Mouse (Mus musculus) liver, adult (tissue): Measurements from ENCODE around the gene Mcm10.

Experiments used
- GATA4 ChIP-seq: IDR thresholded peaks from 2 replicates; pipeline ENCODE4 v1.6.1; 2014; ENCODE audit warnings: mild to moderate bottlenecking, low read length; ENCODE audit not compliant: insufficient replicate concordance

Gene Mcm10

DNA sequence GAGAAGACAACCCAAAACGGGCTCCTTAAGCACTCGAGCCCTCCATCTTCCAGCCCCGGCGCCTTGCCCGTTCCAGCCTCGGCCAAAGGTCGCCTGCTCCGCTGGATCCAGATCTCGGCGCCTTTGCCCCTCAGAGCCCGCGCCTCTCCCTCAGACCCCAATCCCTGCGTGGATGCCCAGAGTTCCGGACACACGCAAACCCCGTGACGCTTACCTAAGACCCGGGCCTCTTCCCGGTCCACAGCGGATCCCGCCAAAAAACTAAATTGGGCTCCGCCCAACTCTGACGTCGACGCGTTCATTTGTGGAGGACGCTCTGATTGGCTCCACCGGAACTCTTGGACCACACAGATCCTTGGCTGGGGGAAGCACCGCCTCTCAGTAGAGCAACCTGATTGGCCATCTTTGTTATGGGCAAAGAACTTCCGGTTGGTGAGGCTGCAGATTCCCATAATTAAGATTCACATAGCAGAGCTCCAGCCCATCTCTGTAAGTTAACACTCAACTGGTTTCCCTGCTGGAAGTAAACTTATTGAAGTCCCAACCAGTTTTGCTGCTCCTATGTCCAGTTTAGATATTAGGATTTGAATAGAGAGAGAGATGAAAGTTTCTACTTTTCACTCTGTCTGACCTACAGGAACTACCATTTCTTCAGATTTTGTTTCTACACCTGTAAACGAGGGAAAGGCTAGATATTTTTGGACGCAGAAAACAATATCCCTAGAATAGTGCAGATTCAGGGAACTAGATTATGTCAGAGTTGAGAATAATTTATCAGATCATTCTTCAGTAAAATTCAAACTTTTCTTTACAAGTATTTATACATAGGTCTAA lies at the start of gene Mcm10:
Gene Mcm10, minus strand, starts transcription at position 301 of the 834 bp plus-strand sequence.
- TF ChIP-seq GATA4 = no peak

DNA sequence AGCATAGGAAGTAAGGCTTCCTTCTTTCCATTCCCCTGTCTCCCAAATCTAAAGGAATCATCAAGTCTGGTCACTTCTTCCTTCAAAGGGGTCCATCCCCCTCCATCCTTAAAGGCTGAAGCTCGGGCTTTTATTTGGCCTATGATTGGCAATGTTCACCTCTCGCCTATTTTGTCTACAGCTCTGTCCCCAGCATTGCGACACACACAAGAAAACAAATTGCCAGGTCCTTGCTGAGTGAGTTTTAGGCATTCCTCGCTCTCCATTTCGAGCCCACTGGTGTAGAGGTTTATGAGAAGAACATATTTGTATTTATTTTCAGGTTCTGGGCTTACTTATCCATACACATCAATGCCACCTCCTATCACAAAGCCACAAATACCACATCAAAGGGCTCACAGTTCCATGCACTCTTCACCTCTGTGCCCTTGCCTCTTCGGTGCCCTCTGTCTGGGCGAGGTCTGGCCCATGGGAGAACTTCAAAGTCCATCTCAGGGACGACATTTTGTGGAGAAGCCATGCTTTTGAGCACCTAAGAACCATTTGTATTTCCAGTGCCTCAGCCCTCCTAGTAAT lies 48.6 kb upstream of the Mcm10 start:
- TF ChIP-seq GATA4 = no peak

DNA sequence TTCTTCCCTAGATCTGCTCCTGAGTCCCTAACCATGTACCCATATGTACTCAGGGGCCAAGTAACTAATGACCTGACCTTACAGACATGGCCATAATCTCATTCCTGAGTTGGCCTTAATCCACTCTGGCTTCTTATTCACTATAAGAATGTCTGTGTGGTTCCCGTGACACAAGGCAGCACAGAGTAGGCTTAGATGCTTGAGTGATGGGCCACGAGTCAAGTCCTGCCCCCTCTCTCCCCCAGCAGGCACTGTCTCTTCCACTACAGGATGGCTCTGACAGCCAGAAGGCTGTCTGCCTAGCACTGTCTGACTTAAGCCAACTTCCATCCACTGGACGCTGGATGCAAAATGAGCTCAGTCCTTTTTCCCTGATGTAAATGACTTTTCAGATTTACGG lies 47.4 kb upstream of the Mcm10 start:
- TF ChIP-seq GATA4 = no peak

DNA sequence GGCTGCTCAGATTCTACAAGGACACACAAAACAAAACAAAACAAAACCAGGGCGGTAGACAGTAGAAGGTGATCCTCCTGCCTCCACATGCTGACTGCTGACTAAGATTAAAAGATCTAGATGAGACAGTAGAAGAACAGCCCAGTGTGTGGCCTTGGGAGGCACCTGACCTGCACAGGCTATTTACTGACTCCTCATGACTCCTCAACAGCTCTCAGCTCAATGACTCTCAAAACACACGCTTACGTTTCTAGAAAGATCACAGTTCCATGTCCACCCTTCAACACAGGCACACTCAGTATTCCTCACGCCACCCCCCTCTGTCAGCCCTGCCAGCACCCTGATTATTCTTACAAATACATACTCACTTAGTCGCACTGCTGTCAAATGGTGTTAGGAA lies 45.8 kb upstream of the Mcm10 start:
- TF ChIP-seq GATA4 = no peak

DNA sequence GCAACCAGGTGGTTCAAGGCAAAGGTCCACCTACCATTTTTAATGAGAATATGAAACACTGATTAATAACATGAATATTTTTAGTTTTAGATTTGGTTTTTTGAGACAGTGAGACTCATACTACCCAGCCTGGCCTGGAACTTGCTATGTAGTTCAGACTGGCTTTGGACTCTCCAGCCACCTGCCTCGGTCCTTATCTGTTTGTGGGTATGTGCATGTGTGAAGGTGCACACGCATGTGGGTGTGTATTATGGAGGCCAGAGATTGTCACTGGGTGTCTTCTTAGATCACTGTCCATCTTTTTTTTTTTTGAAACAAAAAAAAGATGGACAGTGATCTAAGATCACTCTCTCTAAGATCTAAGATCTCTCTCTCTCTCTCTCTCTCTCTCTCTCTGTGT lies 38.0 kb upstream of the Mcm10 start:
- no peak for TF ChIP-seq GATA4

DNA sequence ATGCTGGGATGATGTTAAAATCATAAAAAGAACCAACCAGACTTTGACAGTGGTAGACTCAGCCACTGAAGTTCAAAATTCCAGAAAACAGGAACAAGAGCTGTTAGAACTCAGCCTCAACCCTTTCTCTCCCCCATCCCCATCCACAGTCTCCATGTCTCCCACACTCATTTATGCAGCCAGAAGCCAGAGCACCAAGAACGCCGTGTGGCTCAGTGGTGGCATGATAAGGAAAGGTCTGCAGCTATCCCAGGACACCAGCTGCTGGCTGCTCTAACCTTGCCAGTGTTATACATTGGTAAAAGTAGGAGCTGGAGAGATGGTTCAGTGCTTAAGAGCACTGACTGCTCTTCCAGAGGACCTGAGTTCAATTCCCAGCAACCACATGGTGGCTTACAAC lies 34.4 kb upstream of the Mcm10 start:
- no peak for TF ChIP-seq GATA4

DNA sequence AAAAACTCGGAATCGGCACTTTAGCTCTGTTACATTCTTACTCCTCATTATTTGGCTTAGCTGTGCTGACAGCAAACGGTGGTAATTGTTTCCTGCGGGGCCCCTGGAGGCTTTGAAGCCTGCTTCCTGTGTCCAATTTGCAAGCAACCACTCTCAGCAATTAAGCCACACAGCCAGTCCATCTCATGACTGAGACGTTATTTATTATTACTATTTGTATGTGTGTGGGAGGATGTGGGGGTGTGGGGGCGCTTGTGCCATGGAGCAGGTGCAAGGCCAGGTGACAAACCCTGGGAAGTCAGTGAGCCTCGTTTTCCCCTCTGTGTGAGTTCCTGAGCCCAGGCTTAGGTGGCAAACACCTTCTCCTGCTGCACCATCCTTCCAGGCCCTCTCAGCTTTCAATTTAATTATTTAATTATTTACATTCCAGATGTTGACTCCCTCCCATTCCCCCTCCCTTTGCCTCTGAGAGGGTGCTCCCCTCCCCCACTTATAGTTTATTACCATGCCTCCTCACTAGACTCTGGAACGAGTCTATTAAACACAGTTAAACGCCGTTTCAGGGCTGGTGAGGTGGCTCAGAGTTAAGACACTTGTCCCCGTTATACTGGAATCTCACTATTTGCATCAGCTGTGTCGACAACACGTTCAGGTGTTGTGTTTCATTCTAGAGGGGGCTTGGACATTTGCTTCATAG lies 32.8 kb upstream of the Mcm10 start:
- no peak for TF ChIP-seq GATA4

DNA sequence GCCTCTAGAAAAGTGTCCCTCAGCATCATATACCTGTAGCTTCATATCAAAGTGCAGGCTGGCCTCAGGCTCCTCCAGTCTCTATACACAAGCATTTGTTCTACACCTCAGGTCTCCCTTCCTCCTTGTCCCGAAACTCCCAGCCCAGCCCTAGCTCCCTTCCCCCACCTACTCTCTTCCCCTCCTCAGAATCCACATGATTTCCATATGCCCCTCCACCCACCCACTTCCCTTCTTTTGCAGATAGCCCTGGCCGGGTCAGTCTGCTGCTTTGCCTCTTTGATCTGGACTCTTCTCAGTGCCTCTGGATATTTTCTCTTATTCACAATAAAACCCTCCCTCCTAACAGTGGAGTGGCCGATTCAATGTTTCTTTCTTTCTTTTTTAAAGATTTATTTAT lies 31.7 kb upstream of the Mcm10 start:
- no peak for TF ChIP-seq GATA4

DNA sequence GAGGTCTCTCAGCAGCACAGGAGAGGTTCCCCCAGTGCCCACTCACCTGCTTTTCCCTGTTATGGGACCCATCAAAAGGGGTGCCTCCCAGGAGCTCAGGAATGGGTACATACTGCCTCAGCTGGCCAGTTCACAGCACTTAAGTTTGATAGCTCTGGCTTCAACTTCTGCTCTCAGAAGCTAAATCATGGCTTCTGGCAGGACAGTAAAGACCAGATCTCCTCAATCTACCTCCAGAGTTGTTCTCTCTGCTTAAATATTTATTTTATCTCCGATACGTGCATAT lies 30.8 kb upstream of the Mcm10 start:
- no peak for TF ChIP-seq GATA4

DNA sequence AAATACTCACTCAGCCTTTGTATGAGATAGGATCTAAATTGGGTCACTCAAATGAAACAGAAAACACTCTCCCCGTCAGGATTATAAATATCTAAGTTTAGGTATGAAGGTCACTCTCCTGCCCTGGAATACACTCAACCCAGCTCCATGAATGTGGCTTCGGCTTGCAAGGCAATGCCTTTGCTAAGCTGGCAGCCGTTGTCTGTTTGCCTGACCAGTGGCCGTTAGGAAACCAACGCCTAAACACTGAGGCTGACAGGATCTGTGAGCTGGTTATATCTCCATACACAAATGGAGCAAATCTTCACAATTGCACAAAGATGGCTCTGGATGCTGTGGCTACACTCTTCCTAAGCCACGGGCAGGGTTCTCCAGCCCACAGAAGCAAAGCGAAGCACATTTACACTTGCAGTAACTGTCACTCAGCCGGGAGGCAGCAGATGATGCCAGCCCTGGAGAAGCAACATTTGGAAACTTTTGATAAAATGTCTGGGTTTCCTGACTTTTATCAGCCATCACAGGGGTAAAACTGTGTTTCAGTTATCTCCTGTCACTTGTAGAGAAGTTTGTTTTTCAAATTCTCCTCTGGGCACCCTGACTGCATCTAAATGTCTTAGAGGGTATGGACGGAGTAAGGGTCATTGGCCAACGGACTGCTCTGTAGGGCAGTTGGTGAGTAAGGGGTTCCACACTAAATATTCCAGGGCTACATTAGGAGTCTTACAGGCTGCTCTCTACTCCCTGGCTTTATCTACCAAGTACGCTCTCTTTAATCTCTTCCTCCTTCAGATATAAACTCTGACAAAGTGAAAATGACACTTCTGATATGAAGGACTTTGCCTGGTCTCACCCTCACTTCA lies 30.3 kb upstream of the Mcm10 start:
- TF ChIP-seq GATA4 = no peak

DNA sequence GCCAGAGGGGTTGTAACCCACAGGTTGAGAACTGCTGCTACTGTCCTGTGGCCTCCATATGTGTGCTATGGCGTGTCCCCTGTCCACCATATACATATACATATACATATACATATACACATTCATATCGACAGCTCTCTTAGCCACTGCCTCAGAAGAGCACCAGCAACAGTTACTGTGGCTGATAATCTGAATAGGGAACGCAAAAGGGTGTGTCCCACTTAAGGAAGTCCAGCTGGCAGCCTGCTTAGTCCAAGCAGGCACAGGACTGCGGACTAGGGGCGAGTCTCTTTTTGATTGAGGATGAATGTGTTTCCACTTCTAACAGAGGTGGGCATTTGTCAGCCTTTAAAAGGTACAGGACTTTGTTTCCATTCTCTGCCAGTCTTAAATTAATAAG lies 29.3 kb upstream of the Mcm10 start:
- no peak for TF ChIP-seq GATA4

DNA sequence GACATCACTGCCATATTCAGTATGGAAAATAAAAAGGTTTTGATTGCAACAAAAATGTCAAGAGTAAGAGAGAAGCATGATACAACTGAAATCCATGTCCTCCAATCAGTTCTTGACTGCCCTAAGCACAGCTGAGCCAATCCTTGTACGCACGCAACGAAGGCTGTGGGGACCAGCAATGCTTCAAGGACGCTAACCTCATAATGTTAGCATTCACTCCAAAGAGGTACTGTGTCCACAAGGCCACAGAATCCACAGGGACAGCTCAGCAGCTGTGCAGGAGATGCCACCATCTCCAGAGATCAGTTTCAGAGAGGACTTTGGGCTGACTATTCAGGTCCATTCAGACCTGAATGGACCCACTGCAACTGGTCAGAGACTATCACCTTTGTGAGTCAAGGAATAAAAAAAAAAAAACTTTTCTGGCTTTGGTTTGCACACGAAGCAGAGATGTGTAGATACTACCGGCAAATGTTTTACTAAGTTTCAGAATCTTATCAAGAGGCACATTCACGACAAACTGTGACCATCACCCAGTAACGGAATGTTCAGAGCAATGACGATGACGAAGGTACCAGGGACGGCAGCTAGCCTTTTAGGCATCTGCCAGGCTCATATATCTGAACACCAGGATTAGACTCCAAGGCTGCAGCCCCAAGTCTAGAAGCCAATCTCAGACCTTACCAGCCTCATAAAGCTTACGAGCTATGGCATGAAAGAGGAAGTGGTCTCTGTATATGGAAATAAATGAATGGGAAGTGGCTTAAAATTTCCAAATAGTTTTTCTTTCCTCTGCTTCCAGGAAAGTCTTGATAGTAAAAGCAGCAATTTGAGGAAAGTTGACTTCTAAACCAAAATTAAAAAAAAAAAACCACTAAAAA lies 27.9 kb upstream of the Mcm10 start:
- TF ChIP-seq GATA4 = no peak

DNA sequence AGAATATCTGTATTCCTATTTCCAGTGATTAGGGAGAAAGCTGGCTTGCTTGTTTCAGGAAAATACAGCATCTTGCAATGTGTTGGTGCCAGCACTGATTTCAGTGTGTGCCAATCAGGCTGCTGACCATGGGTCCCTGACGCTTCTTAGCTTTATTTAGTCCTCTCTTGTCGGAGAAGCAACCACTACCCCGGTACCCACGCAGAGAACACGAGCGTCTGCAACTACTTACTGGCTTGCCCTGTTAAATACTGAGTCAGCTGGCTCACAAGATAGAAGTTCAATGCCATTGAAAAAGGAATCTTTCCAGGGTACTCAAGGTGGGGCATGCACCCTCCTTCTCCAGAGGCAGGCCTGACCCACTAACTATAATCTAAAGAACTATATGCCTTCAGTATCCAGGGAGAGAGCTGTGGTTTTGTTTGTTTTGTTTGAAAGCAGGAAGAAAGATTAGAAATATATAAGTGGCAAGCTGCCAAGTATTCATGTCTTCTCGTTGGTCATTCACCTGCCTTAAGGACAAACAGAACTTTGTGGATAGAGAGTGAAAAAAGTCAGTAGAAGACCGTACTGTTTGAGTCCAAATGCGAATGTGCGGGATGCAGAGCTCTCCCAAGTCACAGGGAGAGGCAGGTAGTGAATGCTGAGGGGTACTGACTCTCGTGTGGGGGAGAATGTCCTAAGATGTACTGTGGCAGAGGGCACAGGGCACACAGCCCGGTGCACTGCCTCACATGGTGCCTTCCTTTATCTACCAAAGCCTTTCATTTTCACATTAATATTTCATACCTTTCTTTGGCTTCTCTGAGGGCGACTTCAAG lies 27.0 kb upstream of the Mcm10 start:
- TF ChIP-seq GATA4 = no peak

DNA sequence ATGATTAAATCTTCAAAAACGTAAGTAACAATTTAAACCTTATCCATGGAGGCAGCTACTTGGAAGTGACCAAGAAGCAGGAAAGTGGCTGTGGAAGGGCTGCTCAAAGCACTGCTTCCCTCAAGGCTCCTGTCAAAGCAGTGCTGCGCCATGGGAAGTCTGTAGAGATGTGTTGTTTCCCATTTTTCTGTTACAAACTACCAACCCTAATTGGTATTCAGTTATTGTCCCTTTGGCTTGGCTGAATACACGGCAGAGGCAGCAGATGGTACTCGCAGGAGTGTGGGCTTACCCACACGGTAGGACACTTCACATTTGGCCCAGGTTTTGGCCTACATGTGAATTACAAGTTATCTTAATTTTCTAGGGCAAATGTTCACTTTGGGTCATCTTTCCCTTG lies 25.7 kb upstream of the Mcm10 start:
- no peak for TF ChIP-seq GATA4
